Mouse (Mus musculus): ENCODE measurements around the gene Cybrd1. TPM values are rescaled to one million over a fixed set of nuclear protein-coding genes. Genes with fewer than 3 reads are reported as not detected.

Cybrd1 gene
- polyA plus RNA-seq, 1 experiment from 2014 or later = 3.5 TPM

DNA sequence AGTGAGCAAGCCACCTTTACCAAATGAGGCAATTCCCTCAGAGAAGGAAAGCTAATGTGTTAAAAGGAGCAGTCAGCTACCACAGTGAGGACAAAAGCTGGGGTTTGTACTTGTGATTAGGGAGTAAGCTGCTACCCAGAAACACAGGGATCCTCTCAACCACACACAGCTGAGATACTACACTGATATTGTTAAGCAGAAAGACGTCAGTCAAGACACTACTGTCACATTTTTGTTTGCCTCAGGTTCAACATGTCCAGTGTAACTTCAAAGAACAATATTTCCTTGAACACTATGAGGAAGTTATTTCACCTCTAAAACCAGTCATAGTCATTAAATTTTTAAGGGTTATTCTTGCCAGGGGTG, 59.5 kb downstream of the Cybrd1 start:
- H3K9ac ChIP-seq (ENCODE audit: low read depth, low read length) = no peak overlapping the region
- no peak overlapping the region for H3K4me2 ChIP-seq (ENCODE audit: low read length)
- no peaks in the 10 kb centered on the region for H3K4me1 ChIP-seq (ENCODE audit: control insufficient read depth, insufficient read depth, low read length)
- H3K27me3 ChIP-seq (ENCODE audit: control insufficient read depth, insufficient read depth, low read depth, low read length) = no peaks in the 10 kb centered on the region
- no peak overlapping the region for H3K27ac ChIP-seq (ENCODE audit: low read length)
- ATAC-seq = no peak
- WGBS = 88% methylated on average over 1 of the region's 1 CpGs
- no peaks in the 10 kb centered on the region for H3K36me3 ChIP-seq (ENCODE audit: control insufficient read depth, insufficient read depth, low read length)
- H3K9me3 ChIP-seq (replicated peaks; ENCODE audit: control insufficient read depth, low read length, poor library complexity, severe bottlenecking) = peaks cover 6% of the 10 kb centered on the region
- H3K4me3 ChIP-seq (ENCODE audit: low read depth, low read length) = no peak overlapping the region

DNA sequence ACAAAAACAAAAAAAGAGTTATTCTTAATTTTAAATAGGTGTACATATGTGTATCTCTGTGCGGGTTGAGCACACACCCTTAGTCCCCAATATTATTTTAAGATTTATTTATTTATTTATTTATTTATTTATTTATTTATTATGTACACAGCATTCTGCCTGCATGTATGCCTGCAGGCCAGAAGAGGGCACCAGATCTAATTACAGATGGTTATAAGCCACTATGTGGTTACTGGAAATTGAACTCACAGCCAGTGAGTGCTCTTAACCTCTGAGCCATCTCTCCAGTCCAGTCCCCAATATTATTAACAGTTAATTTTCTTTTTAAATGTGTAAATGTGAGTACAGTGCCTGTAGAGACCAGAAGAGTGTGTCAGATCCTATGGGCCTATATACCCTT, 60.0 kb downstream of the Cybrd1 start:
- WGBS = 100% methylated on average over 1 of the region's 1 CpGs
- Histone ChIP-seq H3K9ac (ENCODE audit: low read depth, low read length) (no peak overlapping the region), H3K4me1 (ENCODE audit: control insufficient read depth, insufficient read depth, low read length) (no peaks in the 10 kb centered on the region)

GRCm38 (mm10) chr2:71179716-71180115, 62.0 kb downstream of the Cybrd1 start:
- no peaks in the 10 kb centered on the region for H3K27me3 ChIP-seq (ENCODE audit: control insufficient read depth, insufficient read depth, low read depth, low read length)
- H3K9me3 ChIP-seq (replicated peaks; ENCODE audit: control insufficient read depth, low read length, poor library complexity, severe bottlenecking) = peaks cover 6% of the 10 kb centered on the region; the same call in 1 of the 2 replicates
- no peak overlapping the region for H3K9ac ChIP-seq (ENCODE audit: low read depth, low read length)
- no peaks in the 10 kb centered on the region for H3K36me3 ChIP-seq (ENCODE audit: control insufficient read depth, insufficient read depth, low read length)
- no peak overlapping the region for H3K4me3 ChIP-seq (ENCODE audit: low read depth, low read length)
- 92% methylated on average over 10 of the region's 10 CpGs for WGBS
- H3K4me1 ChIP-seq (ENCODE audit: control insufficient read depth, insufficient read depth, low read length) = no peaks in the 10 kb centered on the region
- no peak overlapping the region for H3K27ac ChIP-seq (ENCODE audit: low read length)
- no peak for ATAC-seq
- no peak overlapping the region for H3K4me2 ChIP-seq (ENCODE audit: low read length)

More for the DNA sequence above, 60.0 kb downstream of the Cybrd1 start:
- H3K27me3 ChIP-seq (ENCODE audit: control insufficient read depth, insufficient read depth, low read depth, low read length) = no peaks in the 10 kb centered on the region
- H3K36me3 ChIP-seq (ENCODE audit: control insufficient read depth, insufficient read depth, low read length) = no peaks in the 10 kb centered on the region
- no peak overlapping the region for H3K4me2 ChIP-seq (ENCODE audit: low read length)
- H3K4me3 ChIP-seq (ENCODE audit: low read depth, low read length) = no peak overlapping the region
- ATAC-seq = no peak
- H3K9me3 ChIP-seq (replicated peaks; ENCODE audit: control insufficient read depth, low read length, poor library complexity, severe bottlenecking) = peaks cover 6% of the 10 kb centered on the region
- H3K27ac ChIP-seq (ENCODE audit: low read length) = no peak overlapping the region

DNA sequence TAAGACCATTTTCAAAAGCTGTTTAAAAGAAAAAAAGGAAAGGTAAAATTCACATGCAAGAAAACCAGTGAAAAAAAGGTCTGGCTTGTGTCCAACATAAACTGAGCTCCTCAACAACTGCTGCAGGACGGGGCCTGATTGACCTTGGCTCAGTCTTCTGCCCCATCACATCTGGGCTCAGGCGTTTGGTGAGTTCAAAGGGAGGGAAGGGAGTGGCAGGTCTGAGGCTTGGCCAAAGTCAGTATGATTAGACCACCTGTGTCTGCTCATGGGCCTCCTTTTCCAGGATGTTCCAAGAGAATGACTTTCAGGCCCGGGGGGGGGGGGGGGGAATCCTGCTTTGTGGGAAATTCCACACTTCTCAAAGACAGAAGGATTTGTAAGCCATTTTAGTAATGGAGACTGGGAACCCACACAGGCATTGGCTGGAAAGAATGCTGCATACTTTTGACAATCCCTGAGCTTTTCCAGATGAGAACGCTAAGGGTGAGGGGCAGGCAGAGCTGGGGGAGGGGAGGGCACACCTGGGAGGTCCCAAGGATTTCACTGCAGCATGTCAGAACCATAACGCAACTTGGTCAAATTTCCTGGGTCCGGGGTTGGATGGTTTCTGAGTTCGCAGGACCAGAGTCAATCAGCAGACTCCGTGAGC, 63.0 kb downstream of the Cybrd1 start:
- Histone ChIP-seq H3K4me3 (ENCODE audit: low read depth, low read length) (no peak overlapping the region), H3K4me2 (ENCODE audit: low read length) (no peak overlapping the region), H3K27me3 (ENCODE audit: control insufficient read depth, insufficient read depth, low read depth, low read length) (no peaks in the 10 kb centered on the region), H3K4me1 (ENCODE audit: control insufficient read depth, insufficient read depth, low read length) (no peaks in the 10 kb centered on the region), H3K27ac (ENCODE audit: low read length) (no peak overlapping the region), H3K9ac (ENCODE audit: low read depth, low read length) (no peak overlapping the region), H3K36me3 (ENCODE audit: control insufficient read depth, insufficient read depth, low read length) (no peaks in the 10 kb centered on the region), H3K9me3 (replicated peaks; ENCODE audit: control insufficient read depth, low read length, poor library complexity, severe bottlenecking) (peaks cover 6% of the 10 kb centered on the region; the same call in 1 of the 2 replicates)
- 66% methylated on average over 8 of the region's 8 CpGs for WGBS
- ATAC-seq = no peak

DNA sequence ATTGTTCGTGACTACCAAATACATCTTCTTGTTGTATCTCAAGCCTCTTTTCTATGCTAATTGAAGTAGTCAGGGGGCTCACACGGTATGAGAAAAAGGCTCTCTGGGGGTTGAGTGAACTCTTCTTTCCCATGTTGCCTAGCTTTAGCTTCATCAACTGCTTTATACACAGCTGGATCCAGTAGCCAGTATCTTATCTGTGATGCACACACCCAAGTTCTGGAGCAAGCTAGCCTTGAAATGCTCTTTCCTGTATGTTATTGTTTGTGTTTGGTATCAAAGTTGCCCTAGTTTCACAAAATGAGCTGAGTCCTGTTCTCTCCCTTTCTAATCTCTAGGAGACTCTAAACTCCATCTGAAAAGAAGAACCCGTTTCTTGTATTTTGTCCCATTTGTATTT, 70.2 kb downstream of the Cybrd1 start:
- Histone ChIP-seq H3K9me3 (replicated peaks; ENCODE audit: control insufficient read depth, low read length, poor library complexity, severe bottlenecking) (no peaks in the 10 kb centered on the region), H3K4me1 (ENCODE audit: control insufficient read depth, insufficient read depth, low read length) (peaks cover 13% of the 10 kb centered on the region), H3K27me3 (ENCODE audit: control insufficient read depth, insufficient read depth, low read depth, low read length) (no peaks in the 10 kb centered on the region), H3K27ac (ENCODE audit: low read length) (no peak overlapping the region), H3K36me3 (ENCODE audit: control insufficient read depth, insufficient read depth, low read length) (no peaks in the 10 kb centered on the region), H3K4me3 (ENCODE audit: low read depth, low read length) (no peak overlapping the region), H3K9ac (ENCODE audit: low read depth, low read length) (no peak overlapping the region), H3K4me2 (ENCODE audit: low read length) (no peak overlapping the region)
- no peak for ATAC-seq
- 71% methylated on average over 3 of the region's 3 CpGs for WGBS

DNA sequence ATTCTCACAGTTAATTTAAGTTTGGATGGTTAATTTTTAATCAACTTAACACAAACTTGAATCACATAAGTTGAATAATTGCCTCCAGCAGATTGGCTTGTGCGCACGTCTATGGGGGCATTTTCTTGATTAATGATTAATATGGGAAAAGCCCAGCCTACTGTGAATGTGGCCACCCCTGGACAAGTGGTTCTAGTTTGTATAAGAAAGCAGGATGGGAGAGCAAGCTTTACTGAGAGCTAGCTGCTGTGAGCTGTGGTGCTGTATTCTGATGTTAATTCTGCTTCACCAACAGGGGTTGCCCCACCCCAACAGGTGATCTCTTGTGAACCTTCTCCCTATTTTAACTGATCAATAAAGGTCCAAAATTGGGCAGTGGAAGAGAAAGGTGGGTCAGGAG, 71.1 kb downstream of the Cybrd1 start:
- Histone ChIP-seq H3K9ac (ENCODE audit: low read depth, low read length) (no peak overlapping the region), H3K27me3 (ENCODE audit: control insufficient read depth, insufficient read depth, low read depth, low read length) (no peaks in the 10 kb centered on the region), H3K36me3 (ENCODE audit: control insufficient read depth, insufficient read depth, low read length) (no peaks in the 10 kb centered on the region), H3K4me3 (ENCODE audit: low read depth, low read length) (no peak overlapping the region), H3K4me2 (ENCODE audit: low read length) (no peak overlapping the region), H3K9me3 (replicated peaks; ENCODE audit: control insufficient read depth, low read length, poor library complexity, severe bottlenecking) (no peaks in the 10 kb centered on the region), H3K4me1 (ENCODE audit: control insufficient read depth, insufficient read depth, low read length) (peaks cover 13% of the 10 kb centered on the region), H3K27ac (ENCODE audit: low read length) (no peak overlapping the region)
- ATAC-seq = no peak
- WGBS = 37% methylated on average over 2 of the region's 2 CpGs

GRCm38 (mm10) chr2:71191391-71192194, 73.9 kb downstream of the Cybrd1 start:
- H3K4me1 ChIP-seq (ENCODE audit: control insufficient read depth, insufficient read depth, low read length) = peaks cover 18% of the 10 kb centered on the region
- ATAC-seq = peak; percentile 65
- peak overlapping the region; percentile 13; the same call in 1 of the 2 replicates for H3K9ac ChIP-seq (ENCODE audit: low read depth, low read length)
- no peaks in the 10 kb centered on the region for H3K27me3 ChIP-seq (ENCODE audit: control insufficient read depth, insufficient read depth, low read depth, low read length)
- H3K9me3 ChIP-seq (replicated peaks; ENCODE audit: control insufficient read depth, low read length, poor library complexity, severe bottlenecking) = no peaks in the 10 kb centered on the region
- H3K36me3 ChIP-seq (ENCODE audit: control insufficient read depth, insufficient read depth, low read length) = no peaks in the 10 kb centered on the region
- 6% methylated on average over 16 of the region's 16 CpGs for WGBS
- H3K4me2 ChIP-seq (ENCODE audit: low read length) = peak overlapping the region; percentile 46
- H3K27ac ChIP-seq (ENCODE audit: low read length) = peak overlapping the region; percentile 4; the same call in 1 of the 2 replicates
- H3K4me3 ChIP-seq (ENCODE audit: low read depth, low read length) = peak overlapping the region; percentile 9; the same call in 1 of the 2 replicates

GRCm38 (mm10) chr2:71192195-71192807, 74.6 kb downstream of the Cybrd1 start:
- H3K27me3 ChIP-seq (ENCODE audit: control insufficient read depth, insufficient read depth, low read depth, low read length) = no peaks in the 10 kb centered on the region
- no peak overlapping the region; the same call in 1 of the 2 replicates for H3K27ac ChIP-seq (ENCODE audit: low read length)
- WGBS = 17% methylated on average over 17 of the region's 17 CpGs
- H3K9me3 ChIP-seq (replicated peaks; ENCODE audit: control insufficient read depth, low read length, poor library complexity, severe bottlenecking) = no peaks in the 10 kb centered on the region
- no peak overlapping the region for H3K9ac ChIP-seq (ENCODE audit: low read depth, low read length)
- H3K4me1 ChIP-seq (ENCODE audit: control insufficient read depth, insufficient read depth, low read length) = peaks cover 18% of the 10 kb centered on the region
- ATAC-seq = peak; percentile 62
- H3K36me3 ChIP-seq (ENCODE audit: control insufficient read depth, insufficient read depth, low read length) = no peaks in the 10 kb centered on the region
- peak overlapping the region; percentile 46 for H3K4me2 ChIP-seq (ENCODE audit: low read length)
- no peak overlapping the region for H3K4me3 ChIP-seq (ENCODE audit: low read depth, low read length)

Data from midbrain, embryonic 16.5 days (tissue).